Mouse (Mus musculus): ENCODE measurements around the gene Tubb2b.

DNA sequence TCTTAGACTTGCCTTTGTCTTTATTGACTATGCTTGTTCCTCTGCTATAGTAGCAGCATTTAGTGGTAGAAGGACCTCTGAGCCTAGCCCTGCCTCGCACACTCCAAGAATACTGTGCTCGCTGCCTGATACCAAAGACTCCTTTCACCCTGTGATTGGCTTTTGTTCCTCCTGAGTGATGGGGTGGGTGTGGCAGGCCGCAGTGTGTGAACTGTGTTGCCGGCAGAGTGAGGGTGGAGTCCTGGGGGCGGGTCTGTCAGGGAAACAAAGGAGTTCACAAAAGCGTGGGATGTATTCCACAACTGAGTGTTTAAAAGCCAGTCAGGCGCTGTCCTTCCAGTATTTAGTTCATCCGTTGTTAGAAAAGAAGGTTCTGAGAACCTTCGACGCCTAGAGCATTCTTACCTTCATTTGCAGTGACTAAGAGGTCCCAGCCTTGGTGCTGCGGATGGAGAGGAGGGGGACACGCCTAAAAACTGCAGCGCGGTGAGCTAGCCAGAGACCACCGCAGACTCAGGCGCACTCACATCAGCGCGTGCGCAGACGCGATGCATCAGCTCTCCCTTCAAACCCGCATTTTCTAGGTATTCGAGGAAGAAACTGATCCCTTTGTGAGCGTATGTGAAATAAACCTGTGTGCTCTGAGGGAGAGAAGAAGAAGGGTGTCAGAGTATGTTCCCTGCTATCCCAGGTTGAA is 893 bp upstream of the Tubb2b start:
- no peak for TF ChIP-seq CTCF (IDR thresholded peaks at IDR 0.05; ENCODE audit: extremely low read depth, insufficient read depth, insufficient read length, insufficient replicate concordance)
- no peak for TF ChIP-seq POLR2A (IDR thresholded peaks at IDR 0.05; ENCODE audit: low read depth, low read length)

Data from spleen, adult 2 months (tissue).